Mouse (Mus musculus) heart, embryonic 10.5 days (tissue): ENCODE measurements around the gene Tctn3. TPM values are rescaled to one million over a fixed set of nuclear protein-coding genes. Genes with fewer than 3 reads are reported as not detected.
"Not testable (repeated sequence)": the region's sequence is repeated elsewhere in the genome, so short reads cannot be mapped to it uniquely, and the experiment has no call there.

Source experiments
- DNase-seq: peaks from one replicate; pipeline ENCODE4 v3.0.0-alpha.2; 2017; ENCODE audit warnings: low spot score
- H3K27ac ChIP-seq: fragments of 300-500 bp; sonication (generic); 2 replicates; pipeline ENCODE4 v1.5.1; 2016; ENCODE audit warnings: mild to moderate bottlenecking
- H3K27me3 ChIP-seq: fragments of 300-500 bp; sonication (generic); 2 replicates; pipeline ENCODE4 v1.6.1; 2016; ENCODE audit warnings: mild to moderate bottlenecking; ENCODE audit not compliant: poor library complexity, insufficient read depth, severe bottlenecking
- H3K36me3 ChIP-seq: fragments of 300-500 bp; sonication (generic); 2 replicates; pipeline ENCODE4 v1.6.1; 2016; ENCODE audit warnings: mild to moderate bottlenecking, moderate library complexity
- H3K4me1 ChIP-seq: fragments of 300-500 bp; sonication (generic); 2 replicates; pipeline ENCODE4 v1.6.1; 2016; ENCODE audit warnings: mild to moderate bottlenecking
- H3K4me3 ChIP-seq: fragments of 300-500 bp; sonication (generic); 2 replicates; pipeline ENCODE4 v1.5.1; 2016; ENCODE audit warnings: mild to moderate bottlenecking, moderate library complexity
- H3K9me3 ChIP-seq: fragments of 300-500 bp; sonication (generic); 2 replicates; pipeline ENCODE4 v1.6.1; 2016; ENCODE audit warnings: mild to moderate bottlenecking, moderate library complexity
- WGBS: fragments of 180-500 bp; shearing (Covaris S2); methylation state at CpG from one replicate; pipeline ENCODE4 v1.1.7; 2016; 5-methylcytosine and 5-hydroxymethylcytosine counted together
- polyA plus RNA-seq: library from polyadenylated mRNA; unstranded; fragments of >200 nt; fragmentation: Nextera tagmentation; extraction: Ambion mirVana; gene quantifications from 2 replicates; pipeline ENCODE4 v1.2.1, GENCODE M21; 2016

Tctn3 gene
- polyA plus RNA-seq, 1 experiment from 2014 or later = 9.0 TPM

DNA sequence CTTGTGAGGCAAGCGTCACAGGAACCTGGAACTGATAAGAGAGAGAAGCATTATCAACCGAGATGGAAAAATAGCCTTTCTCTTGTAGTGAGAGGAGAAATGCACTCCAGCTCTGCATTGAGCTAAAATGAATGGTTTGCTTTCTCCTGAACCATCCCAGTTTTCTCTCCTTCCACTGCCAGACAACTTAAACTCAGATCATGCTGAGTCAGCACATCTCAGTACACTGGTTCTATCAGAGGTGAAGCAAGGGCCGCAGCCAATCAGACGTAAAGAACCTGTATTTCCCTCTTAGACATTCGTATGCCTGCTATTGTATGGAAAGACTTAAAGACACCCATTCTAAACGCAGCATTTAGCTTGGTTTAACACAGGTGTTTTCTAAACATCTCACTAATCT lies 4.4 kb downstream of the Tctn3 start:
- H3K36me3 ChIP-seq = peaks cover 46% of the 10 kb centered on the region
- H3K27me3 ChIP-seq = no peaks in the 10 kb centered on the region
- no peaks in the 10 kb centered on the region for H3K9me3 ChIP-seq
- DNase-seq = no peak
- no peak overlapping the region for H3K4me3 ChIP-seq
- no peak overlapping the region for H3K27ac ChIP-seq
- 68% methylated on average over 6 of the region's 6 CpGs for WGBS
- H3K4me1 ChIP-seq = peaks cover 7% of the 10 kb centered on the region

DNA sequence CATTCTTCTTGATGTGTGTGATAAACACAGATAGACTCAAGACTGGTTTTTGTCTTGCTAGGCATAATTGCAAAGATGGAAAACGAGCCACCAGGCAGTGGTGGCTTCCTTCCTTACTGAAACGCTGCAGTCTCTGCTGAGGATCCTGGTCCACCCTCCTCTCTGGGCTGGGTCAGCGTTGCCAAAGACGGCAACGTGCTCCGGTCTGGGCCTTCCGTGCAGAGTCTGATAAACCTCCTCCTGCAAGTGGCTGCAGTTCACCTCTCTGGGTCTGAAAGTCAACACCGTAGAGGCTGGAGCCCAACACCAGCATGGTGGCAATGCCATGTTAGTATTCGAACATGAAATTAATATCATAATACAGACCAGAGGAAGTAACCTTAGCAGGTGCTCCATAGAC lies 6.8 kb downstream of the Tctn3 start:
- H3K9me3 ChIP-seq = no peaks in the 10 kb centered on the region
- 86% methylated on average over 9 of the region's 9 CpGs for WGBS
- DNase-seq = no peak
- H3K27me3 ChIP-seq = no peaks in the 10 kb centered on the region
- peaks cover 46% of the 10 kb centered on the region for H3K36me3 ChIP-seq
- no peaks in the 10 kb centered on the region for H3K4me1 ChIP-seq
- H3K4me3 ChIP-seq = no peak overlapping the region
- no peak overlapping the region for H3K27ac ChIP-seq

DNA sequence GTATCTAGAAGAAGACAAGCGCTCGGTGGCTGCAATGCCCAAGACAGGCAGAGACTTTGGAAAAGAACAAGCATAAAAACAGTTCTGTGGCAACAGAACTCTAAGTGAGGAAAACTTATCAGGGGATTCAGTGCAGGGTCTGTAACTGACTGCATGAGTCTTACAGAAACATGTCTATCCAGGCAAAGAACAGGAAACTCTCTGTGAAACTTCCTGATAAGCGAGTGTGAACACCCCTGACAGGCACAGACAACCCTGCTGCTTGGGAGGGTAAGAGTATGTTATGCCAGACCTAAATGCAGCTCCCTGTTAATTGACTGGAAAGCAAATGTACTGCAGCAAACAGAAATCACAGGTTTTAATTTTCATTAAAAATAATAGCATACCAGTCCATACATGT lies 10.2 kb downstream of the Tctn3 start:
- no peak for DNase-seq
- no peak overlapping the region for H3K27ac ChIP-seq
- no peaks in the 10 kb centered on the region for H3K27me3 ChIP-seq
- H3K4me3 ChIP-seq = no peak overlapping the region
- peaks cover 19% of the 10 kb centered on the region for H3K36me3 ChIP-seq
- no peaks in the 10 kb centered on the region for H3K9me3 ChIP-seq
- no peaks in the 10 kb centered on the region for H3K4me1 ChIP-seq
- 68% methylated on average over 3 of the region's 3 CpGs for WGBS

DNA sequence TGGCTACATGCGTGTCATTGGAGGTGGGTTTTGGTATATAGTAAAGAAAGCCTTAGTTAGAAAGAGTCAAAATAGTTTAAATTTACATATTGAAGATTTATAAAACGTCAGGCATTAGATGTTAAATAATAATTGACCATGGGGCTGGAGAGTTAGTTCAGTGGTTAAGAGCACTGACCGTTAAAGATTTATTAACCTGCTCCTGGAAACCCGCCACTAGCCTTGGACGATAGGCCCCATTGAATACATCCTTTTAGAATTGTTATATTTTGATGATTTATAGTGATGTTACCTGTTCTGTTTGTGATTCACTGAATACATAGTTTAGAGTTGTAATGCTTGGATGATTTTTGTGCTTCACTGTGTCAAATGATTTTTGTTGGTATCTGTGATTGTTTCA lies 11.2 kb downstream of the Tctn3 start:
- H3K27me3 ChIP-seq, H3K4me1 ChIP-seq, H3K27ac ChIP-seq, DNase-seq, H3K4me3 ChIP-seq, H3K9me3 ChIP-seq: not testable (repeated sequence)
- H3K36me3 ChIP-seq = peaks cover 12% of the 10 kb centered on the region; the same call in 1 of the 2 replicates
- 84% methylated on average over 5 of the region's 5 CpGs for WGBS

DNA sequence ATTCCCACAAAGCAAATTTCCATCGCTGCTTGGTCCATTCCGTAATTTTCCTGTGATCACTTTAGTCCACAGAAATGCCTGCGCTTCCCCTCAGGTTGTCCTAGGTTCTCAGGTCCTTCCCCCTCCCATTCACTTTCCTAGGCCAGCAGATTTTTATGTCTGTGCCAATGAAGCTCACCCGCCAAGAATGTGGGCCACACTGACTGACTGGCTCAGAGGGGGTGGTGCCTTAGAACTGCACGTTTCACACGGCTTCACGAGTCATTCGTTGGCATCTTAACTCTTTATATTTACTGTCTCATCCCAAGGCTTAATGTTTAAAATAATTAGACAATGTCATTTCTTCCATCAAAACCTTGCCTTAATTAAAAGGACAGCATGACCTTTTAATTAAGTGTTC lies 16.2 kb downstream of the Tctn3 start:
- Histone ChIP-seq H3K27me3 (no peaks in the 10 kb centered on the region), H3K4me1 (no peaks in the 10 kb centered on the region), H3K4me3 (no peak overlapping the region), H3K27ac (no peak overlapping the region), H3K36me3 (peaks cover 6% of the 10 kb centered on the region; the same call in 1 of the 2 replicates), H3K9me3 (no peaks in the 10 kb centered on the region)
- no peak for DNase-seq
- WGBS = 84% methylated on average over 8 of the region's 8 CpGs

GRCm38 (mm10) chr19:40595231-40595630 lies 16.8 kb downstream of the Tctn3 start:
- Histone ChIP-seq H3K36me3 (peaks cover 8% of the 10 kb centered on the region; the same call in 1 of the 2 replicates), H3K27ac (no peak overlapping the region), H3K27me3 (no peaks in the 10 kb centered on the region), H3K4me3 (no peak overlapping the region), H3K4me1 (no peaks in the 10 kb centered on the region), H3K9me3 (no peaks in the 10 kb centered on the region)
- 77% methylated on average over 3 of the region's 3 CpGs for WGBS
- DNase-seq = no peak

DNA sequence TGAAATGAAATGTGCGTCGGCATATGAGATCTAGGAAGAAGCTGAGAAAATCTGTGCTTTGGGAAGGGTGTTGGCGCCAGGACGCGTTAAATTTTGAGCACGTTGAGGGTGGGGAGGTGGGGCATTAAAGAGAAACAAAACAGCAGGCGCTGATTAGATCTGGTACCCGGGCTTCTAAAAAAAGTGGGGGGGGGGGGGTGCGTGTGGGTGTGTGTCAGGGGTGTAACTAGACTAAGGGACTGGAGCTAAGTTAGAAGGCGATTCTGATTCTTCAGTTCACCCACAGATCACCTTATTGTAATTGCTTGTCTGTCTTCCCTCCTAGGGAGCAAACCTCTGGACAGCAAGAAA lies 22.5 kb downstream of the Tctn3 start:
- Histone ChIP-seq H3K27me3 (no peaks in the 10 kb centered on the region), H3K4me1 (peaks cover 12% of the 10 kb centered on the region), H3K27ac (peak overlapping the region; percentile 87), H3K9me3 (no peaks in the 10 kb centered on the region), H3K4me3 (peak overlapping the region; percentile 77), H3K36me3 (peaks cover 7% of the 10 kb centered on the region; the same call in 1 of the 2 replicates)
- DNase-seq = no peak
- WGBS = 0% methylated on average over 10 of the region's 10 CpGs

- H3K36me3 ChIP-seq = peaks cover 10% of the 10 kb centered on the region
- H3K4me1 ChIP-seq = peaks cover 12% of the 10 kb centered on the region
- H3K4me3 ChIP-seq = peak overlapping the region; percentile 77
- peak overlapping the region; percentile 87 for H3K27ac ChIP-seq
- no peaks in the 10 kb centered on the region for H3K9me3 ChIP-seq
- WGBS = 1% methylated on average over 18 of the region's 18 CpGs
- no peaks in the 10 kb centered on the region for H3K27me3 ChIP-seq
- peak; percentile 93 for DNase-seq
Measured at GRCm38 (mm10) chr19:40588847-40589529, 23.0 kb downstream of the Tctn3 start.

DNA sequence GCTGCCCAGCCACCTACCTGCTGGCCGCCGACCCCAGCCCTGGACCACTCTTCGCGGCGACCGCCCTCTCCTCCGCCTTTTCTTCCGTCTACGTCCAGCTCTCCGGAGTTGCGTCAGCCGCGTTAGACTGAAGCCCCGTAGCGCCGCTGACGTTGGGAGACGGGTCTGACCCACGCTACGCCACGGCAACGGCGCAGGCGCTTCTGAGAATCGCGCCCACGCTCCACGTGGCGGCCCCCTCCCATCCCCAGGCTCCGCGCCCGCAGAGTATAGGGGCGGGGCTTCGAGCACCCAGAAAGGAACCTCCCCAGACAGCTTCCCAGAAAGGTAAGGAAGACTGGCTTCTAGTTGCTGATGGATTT lies 23.8 kb downstream of the Tctn3 start, which contains the start of gene Aldh18a1:
Gene Aldh18a1 (minus strand): TSS at position 171 of the 362 bp plus-strand sequence.
- Histone ChIP-seq H3K27me3 (no peaks in the 10 kb centered on the region), H3K4me1 (peaks cover 12% of the 10 kb centered on the region), H3K9me3 (no peaks in the 10 kb centered on the region), H3K27ac (peak within 1 kb of the TSS; percentile 87), H3K4me3 (peak within 1 kb of the TSS; percentile 77), H3K36me3 (peaks cover 15% of the 10 kb centered on the region)
- WGBS = under 1% methylated on average over 34 of the region's 34 CpGs
- peak; percentile 96 for DNase-seq

- WGBS = 7% methylated on average over 30 of the region's 30 CpGs
- Histone ChIP-seq H3K27ac (peak overlapping the region; percentile 87), H3K9me3 (no peaks in the 10 kb centered on the region), H3K4me3 (peak overlapping the region; percentile 77), H3K4me1 (peaks cover 12% of the 10 kb centered on the region), H3K27me3 (no peaks in the 10 kb centered on the region), H3K36me3 (peaks cover 20% of the 10 kb centered on the region)
- DNase-seq = no peak
Measured at GRCm38 (mm10) chr19:40587491-40588292, 24.3 kb downstream of the Tctn3 start.

DNA sequence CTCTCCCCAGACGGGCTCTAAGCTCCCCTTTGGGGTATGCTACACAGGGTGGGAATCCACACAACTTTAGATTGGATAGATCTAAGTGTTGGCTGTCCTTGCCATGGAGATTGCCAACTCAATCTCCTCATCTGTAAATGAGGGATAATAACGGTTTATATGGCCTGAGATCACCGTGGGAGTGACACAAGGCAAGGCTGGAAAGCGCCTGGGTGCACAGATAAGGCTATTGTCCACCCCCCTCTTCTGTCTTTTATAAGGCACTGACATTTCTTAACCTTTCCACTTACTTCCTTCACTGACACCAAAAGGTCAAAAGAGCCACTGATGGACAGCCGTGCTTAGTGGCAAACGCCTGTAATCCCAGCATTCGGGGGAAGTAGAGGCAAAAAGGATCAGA lies 25.1 kb downstream of the Tctn3 start:
- Histone ChIP-seq H3K27ac (no peak overlapping the region), H3K9me3 (no peaks in the 10 kb centered on the region), H3K27me3 (no peaks in the 10 kb centered on the region), H3K4me3 (peak overlapping the region; percentile 77), H3K36me3 (peaks cover 28% of the 10 kb centered on the region), H3K4me1 (peaks cover 19% of the 10 kb centered on the region)
- WGBS = 55% methylated on average over 7 of the region's 7 CpGs
- DNase-seq = no peak

- no peak for DNase-seq
- no peaks in the 10 kb centered on the region for H3K27me3 ChIP-seq
- H3K36me3 ChIP-seq = peaks cover 68% of the 10 kb centered on the region
- H3K4me1 ChIP-seq = peaks cover 14% of the 10 kb centered on the region
- peak overlapping the region; percentile 73; the same call in 1 of the 2 replicates for H3K27ac ChIP-seq
- WGBS = 43% methylated on average over 5 of the region's 5 CpGs
- no peak overlapping the region for H3K4me3 ChIP-seq
- H3K9me3 ChIP-seq = no peaks in the 10 kb centered on the region
Measured at GRCm38 (mm10) chr19:40581662-40582061, 30.4 kb downstream of the Tctn3 start.

DNA sequence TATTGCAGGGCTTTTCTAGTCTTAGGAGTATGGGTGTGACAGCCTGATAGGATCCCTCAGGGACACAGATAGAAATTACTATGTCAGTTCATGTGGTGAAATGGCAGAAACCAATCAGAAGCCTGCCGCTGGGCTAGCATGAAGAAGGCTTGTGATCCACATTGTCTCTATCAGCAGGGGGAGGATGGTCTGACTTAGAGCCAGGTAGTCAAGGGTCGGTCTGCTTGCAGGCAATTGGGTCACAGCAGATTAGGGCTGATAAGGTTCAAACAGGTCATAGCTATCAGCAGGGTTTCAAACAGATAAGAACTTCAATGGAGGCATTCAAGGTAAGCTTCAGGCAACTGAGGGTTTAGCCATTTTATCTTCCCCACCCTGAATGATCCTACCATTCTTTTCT lies 31.1 kb downstream of the Tctn3 start:
- 53% methylated on average over 2 of the region's 2 CpGs for WGBS
- no peak for DNase-seq
- H3K4me3 ChIP-seq = no peak overlapping the region
- H3K36me3 ChIP-seq = peaks cover 76% of the 10 kb centered on the region
- no peak overlapping the region for H3K27ac ChIP-seq
- H3K4me1 ChIP-seq = peaks cover 13% of the 10 kb centered on the region; the same call in 1 of the 2 replicates
- no peaks in the 10 kb centered on the region for H3K27me3 ChIP-seq
- H3K9me3 ChIP-seq = no peaks in the 10 kb centered on the region
